Mouse (Mus musculus): Measurements from ENCODE around the gene Gnl1. TPM values are rescaled to one million over a fixed set of nuclear protein-coding genes. Genes with fewer than 3 reads are reported as not detected.
"Not testable (repeated sequence)": the region's sequence is repeated elsewhere in the genome, so short reads cannot be mapped to it uniquely, and the experiment has no call there.

Gnl1 gene
- polyA plus RNA-seq, 1 experiment from 2014 or later: 36.5 TPM

DNA sequence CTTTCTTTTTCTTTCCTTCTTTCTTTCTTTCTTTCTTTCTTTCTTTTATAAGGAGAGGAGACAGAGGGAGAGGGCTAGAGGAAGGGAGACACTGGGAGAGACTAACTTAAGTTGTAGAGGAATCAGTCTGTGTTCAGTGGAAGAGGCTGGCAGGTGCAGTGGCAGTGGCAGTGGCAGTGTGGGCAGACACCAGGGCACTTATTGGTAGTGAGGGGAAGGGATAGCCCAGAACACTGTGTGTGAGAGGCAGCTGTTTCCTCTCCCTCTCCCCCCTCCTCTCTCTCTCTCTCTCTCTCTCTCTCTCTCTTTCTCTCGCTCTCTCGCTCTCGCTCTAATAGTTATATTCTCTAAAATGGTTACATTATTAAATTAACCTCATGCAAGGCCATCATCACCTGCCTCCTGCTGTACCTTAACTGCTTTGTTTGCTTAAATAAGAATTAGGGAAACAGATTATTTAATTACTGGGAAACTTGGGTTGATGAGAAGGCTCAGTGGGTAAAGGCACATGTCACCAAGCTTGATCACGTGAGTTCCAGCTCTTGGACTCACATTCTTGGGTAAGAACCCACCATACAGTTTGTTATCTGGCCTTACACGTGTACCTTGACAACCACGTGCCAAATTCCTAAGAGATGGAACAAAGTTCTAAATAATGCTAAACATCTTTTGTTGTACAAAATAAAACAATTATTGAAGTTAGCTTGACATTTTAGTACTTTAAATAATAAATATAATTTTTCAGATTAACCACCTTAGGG is 19.1 kb downstream of the Gnl1 start:
- no peak overlapping the region for H3K27ac ChIP-seq (ENCODE audit: low read depth, low read length)
- no peaks in the 10 kb centered on the region for H3K9me3 ChIP-seq (ENCODE audit: control insufficient read depth, low read length)
- no peak overlapping the region for H3K9ac ChIP-seq (ENCODE audit: low read length)
- H3K36me3 ChIP-seq (ENCODE audit: control insufficient read depth, insufficient read depth, low read length): no peaks in the 10 kb centered on the region
- H3K4me3 ChIP-seq (ENCODE audit: low read depth, low read length): no peak overlapping the region
- H3K4me2 ChIP-seq (ENCODE audit: low read depth): no peak overlapping the region
- no peak for DNase-seq (ENCODE audit: low spot score)
- WGBS: 92% methylated on average over 6 of the region's 6 CpGs
- peaks cover 4% of the 10 kb centered on the region; the same call in 1 of the 2 replicates for H3K4me1 ChIP-seq (ENCODE audit: control insufficient read depth, insufficient read depth, low read length)
- no peaks in the 10 kb centered on the region for H3K27me3 ChIP-seq (ENCODE audit: control insufficient read depth, insufficient read depth, low read length)
- ATAC-seq (ENCODE audit: insufficient read depth, low FRiP score, low TSS enrichment): no peak

DNA sequence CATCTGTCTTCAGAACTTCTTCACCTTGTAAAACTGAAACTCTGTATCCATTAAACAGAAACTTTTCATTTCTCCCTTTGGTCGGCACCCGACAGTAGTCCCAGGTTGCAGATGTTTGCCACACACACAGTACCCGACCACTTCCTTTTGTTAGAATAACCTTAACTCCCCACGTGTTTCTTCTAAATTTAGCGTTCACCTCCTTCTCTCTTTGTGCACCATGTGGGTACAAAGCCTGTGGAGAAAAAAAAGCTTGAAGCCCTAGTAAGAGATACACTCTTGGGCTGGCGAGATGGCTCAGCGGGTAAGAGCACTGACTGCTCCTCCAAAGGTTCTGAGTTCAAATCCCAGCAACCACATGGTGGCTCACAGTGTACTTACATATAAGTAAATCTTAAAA is 19.7 kb downstream of the Gnl1 start:
- no peak for ATAC-seq (ENCODE audit: insufficient read depth, low FRiP score, low TSS enrichment)
- Histone ChIP-seq H3K27ac (ENCODE audit: low read depth, low read length) (no peak overlapping the region), H3K4me2 (ENCODE audit: low read depth) (no peak overlapping the region), H3K9ac (ENCODE audit: low read length) (no peak overlapping the region), H3K27me3 (ENCODE audit: control insufficient read depth, insufficient read depth, low read length) (no peaks in the 10 kb centered on the region), H3K9me3 (ENCODE audit: control insufficient read depth, low read length) (no peaks in the 10 kb centered on the region), H3K4me1 (ENCODE audit: control insufficient read depth, insufficient read depth, low read length) (peaks cover 4% of the 10 kb centered on the region; the same call in 1 of the 2 replicates), H3K36me3 (ENCODE audit: control insufficient read depth, insufficient read depth, low read length) (no peaks in the 10 kb centered on the region), H3K4me3 (ENCODE audit: low read depth, low read length) (no peak overlapping the region)
- DNase-seq (ENCODE audit: low spot score): no peak
- WGBS: 92% methylated on average over 7 of the region's 7 CpGs

DNA sequence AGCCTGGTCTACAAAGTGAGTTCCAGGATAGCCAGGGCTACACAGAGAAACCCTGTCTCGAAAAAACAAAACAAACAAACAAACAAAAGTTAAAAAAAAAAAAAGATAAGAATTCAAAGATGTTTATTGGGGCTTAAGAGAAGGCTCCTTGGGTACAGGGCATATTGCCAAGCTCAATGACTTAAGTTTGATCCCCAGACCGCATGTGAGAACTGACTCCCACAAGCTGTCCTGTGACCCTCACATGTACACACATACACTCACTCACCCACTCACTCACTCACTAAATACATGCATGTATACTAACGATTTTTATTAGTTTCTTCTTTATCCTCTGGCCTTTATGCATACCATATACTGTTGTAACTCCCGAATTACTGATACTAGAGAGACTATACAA is 20.7 kb downstream of the Gnl1 start:
- H3K27ac ChIP-seq (ENCODE audit: low read depth, low read length): no peak overlapping the region
- ATAC-seq (ENCODE audit: insufficient read depth, low FRiP score, low TSS enrichment): no peak

DNA sequence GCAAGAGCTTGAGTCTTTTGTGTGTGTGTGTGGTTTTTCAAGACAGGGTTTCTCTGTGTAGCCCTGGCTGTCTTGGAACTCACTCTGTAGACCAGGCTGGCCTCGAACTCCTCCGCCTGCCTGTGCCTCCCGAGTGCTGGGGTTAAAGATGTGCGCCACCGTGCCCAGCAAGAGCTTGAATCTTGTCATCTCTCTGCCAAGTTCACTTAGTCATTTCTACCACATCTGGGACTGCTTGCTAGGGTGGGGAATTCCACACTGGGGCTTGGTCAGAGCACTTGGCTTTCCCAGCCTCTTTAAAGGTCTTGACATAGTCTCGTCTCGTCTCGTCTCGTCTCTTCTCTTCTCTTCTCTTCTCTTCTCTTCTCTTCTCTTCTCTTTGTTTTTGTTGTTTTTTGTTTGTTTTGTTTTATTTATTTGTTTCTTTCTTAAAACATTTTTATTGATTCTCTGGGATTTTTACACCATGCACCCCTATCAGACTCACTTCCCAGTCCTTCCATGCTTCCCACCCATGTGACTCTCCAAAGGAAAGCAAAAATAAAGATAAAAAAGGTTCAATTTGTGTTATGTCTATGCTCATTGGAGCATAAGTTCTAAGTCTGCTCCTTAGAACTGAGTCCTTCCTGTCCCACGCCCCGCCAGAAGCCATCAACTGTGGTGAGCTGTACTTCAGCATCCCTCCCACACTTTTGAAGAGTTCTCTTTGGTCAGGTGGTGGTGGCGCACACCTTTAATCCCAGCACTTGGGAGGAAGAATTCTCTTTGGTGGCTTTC is 21.7 kb downstream of the Gnl1 start:
- 93% methylated on average over 12 of the region's 12 CpGs for WGBS
- ATAC-seq (ENCODE audit: insufficient read depth, low FRiP score, low TSS enrichment) (no peak), DNase-seq (ENCODE audit: low spot score) (no peak)
- H3K9ac ChIP-seq (ENCODE audit: low read length): no peak overlapping the region
- no peaks in the 10 kb centered on the region for H3K4me1 ChIP-seq (ENCODE audit: control insufficient read depth, insufficient read depth, low read length)
- H3K4me2 ChIP-seq (ENCODE audit: low read depth): no peak overlapping the region
- H3K27me3 ChIP-seq (ENCODE audit: control insufficient read depth, insufficient read depth, low read length): no peaks in the 10 kb centered on the region
- no peak overlapping the region for H3K27ac ChIP-seq (ENCODE audit: low read depth, low read length)
- H3K9me3 ChIP-seq (ENCODE audit: control insufficient read depth, low read length): no peaks in the 10 kb centered on the region
- H3K36me3 ChIP-seq (ENCODE audit: control insufficient read depth, insufficient read depth, low read length): peaks cover 2% of the 10 kb centered on the region; the same call in 1 of the 2 replicates
- H3K4me3 ChIP-seq (ENCODE audit: low read depth, low read length): no peak overlapping the region

More for the DNA sequence above, 20.7 kb downstream of the Gnl1 start:
- whole genome bisulfite sequencing: 88% methylated on average over 4 of the region's 4 CpGs
- no peak for DNase-seq (ENCODE audit: low spot score)
- Histone ChIP-seq H3K9ac (ENCODE audit: low read length) (no peak overlapping the region), H3K9me3 (ENCODE audit: control insufficient read depth, low read length) (no peaks in the 10 kb centered on the region), H3K4me2 (ENCODE audit: low read depth) (no peak overlapping the region), H3K4me3 (ENCODE audit: low read depth, low read length) (no peak overlapping the region), H3K27me3 (ENCODE audit: control insufficient read depth, insufficient read depth, low read length) (no peaks in the 10 kb centered on the region), H3K4me1 (ENCODE audit: control insufficient read depth, insufficient read depth, low read length) (peaks cover 3% of the 10 kb centered on the region; the same call in 1 of the 2 replicates), H3K36me3 (ENCODE audit: control insufficient read depth, insufficient read depth, low read length) (no peaks in the 10 kb centered on the region)

DNA sequence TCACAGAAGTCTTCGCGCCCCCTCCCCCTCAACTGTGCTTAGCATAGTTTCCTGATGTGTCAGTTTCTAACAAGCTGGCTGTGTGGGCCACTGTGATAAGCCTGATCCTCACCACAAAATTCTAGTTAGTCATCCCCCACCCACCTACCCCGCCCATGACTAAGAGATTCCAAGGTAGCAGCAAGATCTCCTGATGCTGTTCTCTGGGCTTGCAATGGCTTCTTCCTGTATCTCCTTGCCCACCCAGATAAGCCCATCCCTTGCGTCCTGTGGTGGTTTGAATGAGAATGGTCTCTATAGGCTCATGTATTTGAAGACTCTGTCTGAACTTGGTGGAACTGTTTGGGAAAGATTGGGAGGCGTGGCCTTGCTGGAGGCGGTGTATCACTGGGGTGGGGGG is 22.3 kb downstream of the Gnl1 start:
- Histone ChIP-seq H3K27ac (ENCODE audit: low read depth, low read length) (no peak overlapping the region), H3K9ac (ENCODE audit: low read length) (no peak overlapping the region), H3K4me1 (ENCODE audit: control insufficient read depth, insufficient read depth, low read length) (no peaks in the 10 kb centered on the region), H3K4me3 (ENCODE audit: low read depth, low read length) (no peak overlapping the region), H3K27me3 (ENCODE audit: control insufficient read depth, insufficient read depth, low read length) (no peaks in the 10 kb centered on the region), H3K4me2 (ENCODE audit: low read depth) (no peak overlapping the region), H3K9me3 (ENCODE audit: control insufficient read depth, low read length) (no peaks in the 10 kb centered on the region), H3K36me3 (ENCODE audit: control insufficient read depth, insufficient read depth, low read length) (peaks cover 2% of the 10 kb centered on the region; the same call in 1 of the 2 replicates)
- no peak for ATAC-seq (ENCODE audit: insufficient read depth, low FRiP score, low TSS enrichment)
- WGBS: 95% methylated on average over 6 of the region's 6 CpGs
- DNase-seq (ENCODE audit: low spot score): no peak

DNA sequence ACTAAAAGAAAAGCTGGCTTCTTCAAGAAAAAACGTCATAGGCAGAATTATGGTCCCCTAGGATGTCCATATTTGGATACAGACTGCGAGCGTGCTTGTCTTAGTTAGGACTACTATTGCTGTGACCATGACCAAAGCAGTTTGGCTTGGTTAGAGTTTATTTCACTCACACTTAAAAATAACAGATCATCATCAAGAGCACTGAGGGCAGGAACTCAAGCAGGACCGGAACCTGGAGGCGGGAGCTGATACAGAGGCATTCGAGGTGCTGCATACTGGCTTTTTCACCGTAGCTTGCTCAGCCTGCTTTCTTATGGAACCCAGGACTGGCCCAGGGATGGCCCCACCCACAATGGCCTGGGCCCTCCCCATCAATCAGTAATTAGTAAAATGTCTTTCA is 23.7 kb downstream of the Gnl1 start:
- ATAC-seq (ENCODE audit: insufficient read depth, low FRiP score, low TSS enrichment) (no peak), DNase-seq (ENCODE audit: low spot score) (no peak)
- peaks cover 2% of the 10 kb centered on the region; the same call in 1 of the 2 replicates for H3K36me3 ChIP-seq (ENCODE audit: control insufficient read depth, insufficient read depth, low read length)
- H3K27ac ChIP-seq (ENCODE audit: low read depth, low read length): no peak overlapping the region
- no peaks in the 10 kb centered on the region for H3K27me3 ChIP-seq (ENCODE audit: control insufficient read depth, insufficient read depth, low read length)
- no peaks in the 10 kb centered on the region for H3K9me3 ChIP-seq (ENCODE audit: control insufficient read depth, low read length)
- no peak overlapping the region for H3K4me3 ChIP-seq (ENCODE audit: low read depth, low read length)
- no peak overlapping the region for H3K4me2 ChIP-seq (ENCODE audit: low read depth)
- no peaks in the 10 kb centered on the region for H3K4me1 ChIP-seq (ENCODE audit: control insufficient read depth, insufficient read depth, low read length)
- 91% methylated on average over 7 of the region's 7 CpGs for WGBS
- H3K9ac ChIP-seq (ENCODE audit: low read length): no peak overlapping the region

DNA sequence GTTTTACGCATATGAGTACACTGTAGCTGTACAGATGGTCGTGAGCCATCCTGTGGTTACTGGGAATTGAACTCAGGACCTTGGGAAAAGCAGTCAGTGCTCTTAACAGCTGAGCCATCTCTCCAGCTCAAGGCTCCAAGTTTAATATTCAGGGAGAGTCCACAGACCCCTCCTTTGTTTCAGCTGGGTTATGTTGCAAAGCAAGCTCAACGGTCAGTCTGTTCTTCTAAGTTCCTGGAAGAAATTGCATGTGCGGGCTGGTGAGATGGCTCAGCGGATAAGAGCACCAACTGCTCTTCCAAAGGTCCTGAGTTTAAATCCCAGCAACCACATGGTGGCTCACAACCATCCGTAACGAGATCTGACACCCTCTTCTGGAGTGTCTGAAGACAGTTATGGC is 24.8 kb downstream of the Gnl1 start:
- not testable (repeated sequence) for H3K9me3 ChIP-seq (ENCODE audit: control insufficient read depth, low read length); H3K4me3 ChIP-seq (ENCODE audit: low read depth, low read length); H3K4me1 ChIP-seq (ENCODE audit: control insufficient read depth, insufficient read depth, low read length); H3K4me2 ChIP-seq (ENCODE audit: low read depth); DNase-seq (ENCODE audit: low spot score); H3K9ac ChIP-seq (ENCODE audit: low read length); H3K27me3 ChIP-seq (ENCODE audit: control insufficient read depth, insufficient read depth, low read length); ATAC-seq (ENCODE audit: insufficient read depth, low FRiP score, low TSS enrichment); H3K36me3 ChIP-seq (ENCODE audit: control insufficient read depth, insufficient read depth, low read length); H3K27ac ChIP-seq (ENCODE audit: low read depth, low read length)
- WGBS: 96% methylated on average over 7 of the region's 7 CpGs

DNA sequence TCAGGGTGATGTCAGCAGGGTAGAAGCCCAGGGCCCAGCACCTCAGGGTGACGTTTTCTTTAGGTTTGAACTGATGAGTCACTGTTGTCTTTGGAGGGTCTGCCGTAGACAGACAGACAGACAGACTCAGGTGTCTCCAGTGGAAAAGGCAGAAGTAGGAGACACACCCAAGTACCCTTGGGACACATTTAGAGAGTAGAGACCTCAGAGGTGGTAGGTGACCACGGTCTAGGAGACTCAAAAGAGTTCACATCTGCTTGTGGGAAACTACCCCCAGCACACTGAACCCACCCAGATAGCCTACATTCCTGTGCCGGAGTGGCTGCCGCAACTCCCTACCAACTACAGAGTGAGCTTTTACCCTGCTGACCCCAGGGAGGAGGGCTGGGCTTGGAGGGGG is 35.3 kb downstream of the Gnl1 start:
- Histone ChIP-seq H3K4me2 (ENCODE audit: low read depth) (no peak overlapping the region), H3K27ac (ENCODE audit: low read depth, low read length) (no peak overlapping the region), H3K9me3 (ENCODE audit: control insufficient read depth, low read length) (no peaks in the 10 kb centered on the region), H3K27me3 (ENCODE audit: control insufficient read depth, insufficient read depth, low read length) (no peaks in the 10 kb centered on the region), H3K4me1 (ENCODE audit: control insufficient read depth, insufficient read depth, low read length) (no peaks in the 10 kb centered on the region), H3K4me3 (ENCODE audit: low read depth, low read length) (no peak overlapping the region), H3K9ac (ENCODE audit: low read length) (no peak overlapping the region), H3K36me3 (ENCODE audit: control insufficient read depth, insufficient read depth, low read length) (peaks cover 7% of the 10 kb centered on the region)
- 91% methylated on average over 5 of the region's 5 CpGs for WGBS
- no peak for DNase-seq (ENCODE audit: low spot score)
- ATAC-seq (ENCODE audit: insufficient read depth, low FRiP score, low TSS enrichment): no peak
